Mouse (Mus musculus): Measurements from ENCODE around the gene Abca13. TPM values are rescaled to one million over a fixed set of nuclear protein-coding genes. Genes with fewer than 3 reads are reported as not detected.

The Abca13 gene
- polyA plus RNA-seq (2014; fragmentation: Illumina TruSeq; extraction: RNeasy Lipid Tissue Mini Kit (QIAGEN cat#74804); ENCODE audit: low read depth, low replicate concordance), result 0.01 TPM

GRCm38 (mm10) chr11:9191555-9192131, at the start of gene Abca13:
Gene Abca13, plus strand, starts transcription at chr11:9191942.

Other genes with a start within 250 kb of the Abca13 start
- 0.91 TPM for gene Pkd1l1, start 218.7 kb upstream of the Abca13 start, polyA plus RNA-seq (2014; fragmentation: Illumina TruSeq; extraction: RNeasy Lipid Tissue Mini Kit (QIAGEN cat#74804); ENCODE audit: low read depth, low replicate concordance)
- gene Hus1, start 180.8 kb upstream of the Abca13 start, polyA plus RNA-seq (2014; fragmentation: Illumina TruSeq; extraction: RNeasy Lipid Tissue Mini Kit (QIAGEN cat#74804); ENCODE audit: low read depth, low replicate concordance), result 7.1 TPM
- 2.0 TPM for gene Gm11992, start 143.3 kb upstream of the Abca13 start, polyA plus RNA-seq (2014; fragmentation: Illumina TruSeq; extraction: RNeasy Lipid Tissue Mini Kit (QIAGEN cat#74804); ENCODE audit: low read depth, low replicate concordance)
- gene Sun3, start 143.0 kb upstream of the Abca13 start, polyA plus RNA-seq (2014; fragmentation: Illumina TruSeq; extraction: RNeasy Lipid Tissue Mini Kit (QIAGEN cat#74804); ENCODE audit: low read depth, low replicate concordance), result 1.4 TPM
- gene Upp1, start 73.8 kb upstream of the Abca13 start, polyA plus RNA-seq (2014; fragmentation: Illumina TruSeq; extraction: RNeasy Lipid Tissue Mini Kit (QIAGEN cat#74804); ENCODE audit: low read depth, low replicate concordance), result 3.8 TPM

Measured in adipose tissue, adult 10 weeks (tissue).